In the genomic region with DNA sequence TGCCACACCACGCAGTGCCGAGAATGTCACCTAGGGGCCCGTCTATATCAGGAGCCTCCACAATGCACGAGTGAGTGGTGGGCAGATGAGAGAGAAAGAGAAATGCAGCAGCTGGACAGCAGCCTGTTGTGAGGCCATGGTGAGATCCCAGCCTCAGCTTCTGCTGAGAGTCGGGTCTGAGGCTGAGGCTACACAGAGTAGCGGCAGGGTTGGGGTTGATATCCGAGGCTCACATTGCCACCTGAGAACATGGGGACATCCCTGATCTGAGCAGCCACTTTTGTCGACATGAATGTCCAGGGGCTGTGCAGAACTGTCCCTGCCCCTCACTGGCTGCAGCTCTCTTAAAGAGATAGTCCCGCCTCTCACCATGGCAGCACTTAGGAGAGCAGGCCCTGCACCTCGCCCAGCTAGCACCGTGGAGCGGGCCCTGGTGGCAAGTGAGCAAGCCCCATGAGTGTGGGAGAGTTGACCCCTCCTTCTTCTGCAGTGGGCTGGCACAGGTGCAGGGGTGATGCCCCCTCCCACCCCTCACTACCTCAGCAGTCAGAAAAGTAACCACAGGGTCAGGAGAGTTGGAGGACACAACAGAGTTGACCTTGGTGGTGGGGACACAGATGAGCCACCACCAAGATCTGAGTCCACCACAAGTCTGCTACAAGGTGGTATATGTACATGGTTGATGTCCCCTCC, we compare ENCODE assay signal across 17 mouse cellular contexts.
DNase-seq lines count a peak whose midpoint lies in the region; ATAC-seq and TF ChIP-seq lines count a peak whose summit lies in the region.
"Had no signal": no experiment of that assay in that cellular context is flagged by ENCODE, and none has a peak within 500 bp of the region (broad histone marks: within the 10 kb centered on the region; RNA-seq: fewer than 3 reads in every experiment).

No protein-coding gene starts in this region.

- H3K27ac ChIP-seq in heart, embryonic 12.5 days (ENCODE audit: poor library complexity, severe bottlenecking), result no peak overlapping the region
- H3K27ac ChIP-seq in lung, embryonic 15.5 days, result no peak overlapping the region
- no peak overlapping the region for H3K27ac ChIP-seq in limb, embryonic 13.5 days
- H3K27ac ChIP-seq: midbrain, embryonic 13.5 days had no signal

- H3K4me3 ChIP-seq in heart, embryonic 12.5 days, result no peak overlapping the region
- H3K4me3 ChIP-seq in lung, embryonic 15.5 days, result no peak overlapping the region
- 0 out of 2 replicates have a peak overlapping the region, but pooled peaks have one; percentile 42 for H3K4me3 ChIP-seq in G1E (ENCODE audit: low read depth, low read length)
- H3K4me3 ChIP-seq in limb, embryonic 13.5 days, result no peak overlapping the region
- H3K4me3 ChIP-seq: erythroblast, embryonic 14.5 days; midbrain, embryonic 13.5 days had no signal

- H3K4me1 ChIP-seq in heart, embryonic 12.5 days (replicated peaks), result no peaks in the 10 kb centered on the region
- H3K4me1 ChIP-seq in lung, embryonic 15.5 days, result no peaks in the 10 kb centered on the region
- H3K4me1 ChIP-seq in G1E (ENCODE audit: insufficient read depth, low read depth, low read length), result peaks cover 45% of the 10 kb centered on the region
- no peaks in the 10 kb centered on the region for H3K4me1 ChIP-seq in limb, embryonic 13.5 days
- H3K4me1 ChIP-seq: midbrain, embryonic 13.5 days had no signal

- H3K4me2 ChIP-seq in heart, embryonic 12.5 days, result no peak overlapping the region
- H3K4me2 ChIP-seq in lung, embryonic 15.5 days, result no peak overlapping the region
- H3K4me2 ChIP-seq in limb, embryonic 13.5 days (replicated peaks), result no peak overlapping the region
- H3K4me2 ChIP-seq: midbrain, embryonic 13.5 days had no signal

- H3K36me3 ChIP-seq in heart, embryonic 12.5 days, result no peaks in the 10 kb centered on the region
- no peaks in the 10 kb centered on the region for H3K36me3 ChIP-seq in lung, embryonic 15.5 days
- H3K36me3 ChIP-seq in G1E (replicated peaks), result no peaks in the 10 kb centered on the region
- no peaks in the 10 kb centered on the region for H3K36me3 ChIP-seq in limb, embryonic 13.5 days
- H3K36me3 ChIP-seq: midbrain, embryonic 13.5 days had no signal

- WGBS in heart, embryonic 12.5 days, result 61% methylated on average over 12 of the region's 12 CpGs
- 60% methylated on average over 12 of the region's 12 CpGs for WGBS in lung, embryonic 15.5 days
- 70% methylated on average over 12 of the region's 12 CpGs for WGBS in limb, embryonic 13.5 days

- H3K9ac ChIP-seq in heart, embryonic 12.5 days, result no peak overlapping the region
- no peak overlapping the region for H3K9ac ChIP-seq in lung, embryonic 15.5 days
- no peak overlapping the region for H3K9ac ChIP-seq in limb, embryonic 13.5 days
- H3K9ac ChIP-seq: midbrain, embryonic 13.5 days had no signal

- H3K27me3 ChIP-seq in heart, embryonic 12.5 days (replicated peaks), result no peaks in the 10 kb centered on the region
- no peaks in the 10 kb centered on the region for H3K27me3 ChIP-seq in lung, embryonic 15.5 days
- no peaks in the 10 kb centered on the region for H3K27me3 ChIP-seq in G1E (ENCODE audit: insufficient read depth, low read length)
- H3K27me3 ChIP-seq in limb, embryonic 13.5 days, result no peaks in the 10 kb centered on the region
- H3K27me3 ChIP-seq: midbrain, embryonic 13.5 days had no signal

- H3K9me3 ChIP-seq in heart, embryonic 12.5 days (replicated peaks), result no peaks in the 10 kb centered on the region
- H3K9me3 ChIP-seq in lung, embryonic 15.5 days, result no peaks in the 10 kb centered on the region
- H3K9me3 ChIP-seq in G1E (replicated peaks), result no peaks in the 10 kb centered on the region
- H3K9me3 ChIP-seq in limb, embryonic 13.5 days, result no peaks in the 10 kb centered on the region
- H3K9me3 ChIP-seq: midbrain, embryonic 13.5 days had no signal

- DNase-seq in heart, postnatal 4 days, result no peak
- DNase-seq in lung, postnatal 4 days, result no peak
- no peak for DNase-seq in G1E (ENCODE audit: low spot score)
- no peak for DNase-seq in embryo, embryonic 10 days (ENCODE audit: low spot score)
- DNase-seq: cerebellum, adult 18-20 months; heart, adult 11 months; heart, postnatal 10 days; kidney, postnatal 25 days; layer of hippocampus, postnatal 36 days; lung, postnatal 14 days; right cerebral cortex, postnatal 4 days had no signal

- no peak for TF ChIP-seq CTCF in G1E (IDR thresholded peaks at IDR 0.05; ENCODE audit: low read depth, low read length)

- ATAC-seq in heart, embryonic 12.5 days (ENCODE audit: insufficient number of reproducible peaks, low FRiP score), result 0 out of 2 replicates have a peak, but pooled peaks have one; percentile 33
- peak; percentile 49; the same call in 1 of the 2 replicates for ATAC-seq in lung, embryonic 15.5 days (ENCODE audit: borderline replicate concordance, extremely low read depth, low FRiP score, low TSS enrichment)
- no peak for ATAC-seq in G1E (ENCODE audit: extremely low read depth, insufficient number of reproducible peaks, low FRiP score, poor library complexity, severe bottlenecking)
- peak; percentile 32; the same call in 1 of the 2 replicates for ATAC-seq in limb, embryonic 13.5 days (ENCODE audit: low FRiP score, low read depth)
- ATAC-seq: activated CD4-positive, CD25-positive, alpha-beta regulatory T cell, adult 4 months; midbrain, embryonic 13.5 days had no signal
